In genomic region chr7:30325364-30325763, GRCm38 (mm10) we compare ENCODE assay signal across 10 mouse cellular contexts. TPM values are rescaled to one million over a fixed set of nuclear protein-coding genes. Genes with fewer than 3 reads are reported as not detected.
DNase-seq lines count a peak whose midpoint lies in the region; ATAC-seq and TF ChIP-seq lines count a peak whose summit lies in the region.
"Had no signal": no experiment of that assay in that cellular context is flagged by ENCODE, and none has a peak within 500 bp of the region (broad histone marks: within the 10 kb centered on the region; RNA-seq: fewer than 3 reads in every experiment).

No protein-coding gene starts in this region.

- TF ChIP-seq RAD21 in CH12.LX (IDR thresholded peaks at IDR 0.05; ENCODE audit: low read depth, low read length) = peak; percentile 41

- 45% methylated on average over 2 of the region's 2 CpGs for WGBS in hindbrain, postnatal 0 days
- 30% methylated on average over 2 of the region's 2 CpGs for WGBS in hindbrain, embryonic 16.5 days
- 43% methylated on average over 2 of the region's 2 CpGs for WGBS in liver, embryonic 13.5 days (ENCODE audit: insufficient replicate concordance)

- H3K79me2 ChIP-seq in CH12.LX (replicated peaks; ENCODE audit: control insufficient read depth, extremely low read depth, insufficient read depth, poor library complexity, severe bottlenecking) = no peaks in the 10 kb centered on the region

- dilution Hi-C loops in CH12.LX (cut with MboI; ENCODE audit: extremely low pct_ligation_motif_present, extremely low pct_unique_long_range_greater_than_20kb, low sequenced_read_pairs) = no loop called here

- DNase-seq in hindbrain, postnatal 0 days (ENCODE audit: low spot score) = peak; percentile 19
- DNase-seq in CH12.LX (ENCODE audit: extremely low read depth) (peak; percentile 70), adipocyte (ENCODE audit: low spot score) (peak; percentile 25)
- peak; percentile 57 for DNase-seq in liver, embryonic 13.5 days
- DNase-seq in spleen, postnatal 10 days (ENCODE audit: low spot score in 2 of 2) = peak; percentile 54 to 80
- DNase-seq in urinary bladder, postnatal 4 days (ENCODE audit: low spot score in 2 of 2) = no peak

- TF ChIP-seq EP300 in CH12.LX (IDR thresholded peaks at IDR 0.05; ENCODE audit: low read length) = no peak

- no peaks in the 10 kb centered on the region for H3K36me3 ChIP-seq in hindbrain, postnatal 0 days (ENCODE audit: insufficient read depth, low read length)
- no peaks in the 10 kb centered on the region for H3K36me3 ChIP-seq in hindbrain, embryonic 16.5 days (ENCODE audit: control insufficient read depth, insufficient read depth, low read length)
- peaks cover 0 to 5% of the 10 kb centered on the region in 2 experiments for H3K36me3 ChIP-seq in CH12.LX (replicated peaks in 1 of 2; ENCODE audit: control insufficient read depth in 1 of 2, insufficient read depth in 1 of 2, low read length in 1 of 2)
- no peaks in the 10 kb centered on the region for H3K36me3 ChIP-seq in liver, embryonic 13.5 days
- H3K36me3 ChIP-seq: embryonic facial prominence, embryonic 15.5 days; limb, embryonic 13.5 days had no signal

- H3K27ac ChIP-seq in hindbrain, postnatal 0 days = no peak overlapping the region
- no peak overlapping the region for H3K27ac ChIP-seq in hindbrain, embryonic 16.5 days (ENCODE audit: low read depth, low read length)
- no peak overlapping the region for H3K27ac ChIP-seq in CH12.LX (ENCODE audit: insufficient read depth, low read depth)
- no peak overlapping the region for H3K27ac ChIP-seq in liver, embryonic 13.5 days
- H3K27ac ChIP-seq: embryonic facial prominence, embryonic 15.5 days; limb, embryonic 13.5 days had no signal

- H3K27me3 ChIP-seq in hindbrain, postnatal 0 days (ENCODE audit: insufficient read depth, low read length) = no peaks in the 10 kb centered on the region
- no peaks in the 10 kb centered on the region for H3K27me3 ChIP-seq in hindbrain, embryonic 16.5 days (replicated peaks; ENCODE audit: control insufficient read depth, insufficient read depth, low read length)
- H3K27me3 ChIP-seq in CH12.LX (replicated peaks) = peaks cover 28% of the 10 kb centered on the region
- H3K27me3 ChIP-seq in liver, embryonic 13.5 days = peaks cover 10% of the 10 kb centered on the region; the same call in 1 of the 2 replicates
- H3K27me3 ChIP-seq: embryonic facial prominence, embryonic 15.5 days had no signal

- 0 out of 2 replicates have a peak, but pooled peaks cover 2% of the 10 kb centered on the region for H3K9me3 ChIP-seq in hindbrain, postnatal 0 days (ENCODE audit: low read length)
- H3K9me3 ChIP-seq in hindbrain, embryonic 16.5 days (ENCODE audit: control insufficient read depth, low read length) = no peaks in the 10 kb centered on the region
- peaks cover 18% of the 10 kb centered on the region for H3K9me3 ChIP-seq in CH12.LX (replicated peaks; ENCODE audit: low read length)
- no peaks in the 10 kb centered on the region for H3K9me3 ChIP-seq in liver, embryonic 13.5 days (replicated peaks)
- H3K9me3 ChIP-seq: limb, embryonic 13.5 days had no signal

- in situ Hi-C loops in CH12.LX (cut with MboI; ENCODE audit: low pct_ligation_motif_present, low pct_unique_long_range_greater_than_20kb, low sequenced_read_pairs) = no loop called here

- H3K4me3 ChIP-seq in hindbrain, postnatal 0 days (ENCODE audit: low read length) = no peak overlapping the region
- H3K4me3 ChIP-seq in hindbrain, embryonic 16.5 days (ENCODE audit: low read length) = no peak overlapping the region
- H3K4me3 ChIP-seq in CH12.LX (replicated peaks in 1 of 3; ENCODE audit: low read depth in 2 of 3, low read length in 2 of 3, poor library complexity in 1 of 3) = no peak overlapping the region
- no peak overlapping the region for H3K4me3 ChIP-seq in liver, embryonic 13.5 days (replicated peaks)
- H3K4me3 ChIP-seq: embryonic facial prominence, embryonic 15.5 days; limb, embryonic 13.5 days had no signal

- no peak overlapping the region for H3K4me2 ChIP-seq in hindbrain, postnatal 0 days (ENCODE audit: low read depth, low read length)
- H3K4me2 ChIP-seq in hindbrain, embryonic 16.5 days (ENCODE audit: low read length) = no peak overlapping the region
- H3K4me2 ChIP-seq in CH12.LX (ENCODE audit: insufficient read depth, low read depth, poor library complexity, severe bottlenecking) = no peak overlapping the region
- no peak overlapping the region for H3K4me2 ChIP-seq in liver, embryonic 13.5 days
- H3K4me2 ChIP-seq: embryonic facial prominence, embryonic 15.5 days; limb, embryonic 13.5 days had no signal

- ATAC-seq in hindbrain, postnatal 0 days = no peak
- no peak for ATAC-seq in hindbrain, embryonic 16.5 days
- no peak for ATAC-seq in liver, embryonic 13.5 days (ENCODE audit: low read depth)
- no peak for ATAC-seq in frontal cortex, adult (ENCODE audit: low TSS enrichment)

- no peak for TF ChIP-seq POLR2A in CH12.LX (IDR thresholded peaks at IDR 0.05; ENCODE audit: low read depth, low read length)

- H3K4me1 ChIP-seq in hindbrain, postnatal 0 days (ENCODE audit: insufficient read depth, low read length) = peaks cover 7% of the 10 kb centered on the region; the same call in 1 of the 2 replicates
- peaks cover 10% of the 10 kb centered on the region for H3K4me1 ChIP-seq in hindbrain, embryonic 16.5 days (ENCODE audit: control insufficient read depth, insufficient read depth, low read depth, low read length)
- H3K4me1 ChIP-seq in CH12.LX (ENCODE audit: control insufficient read depth in 1 of 2, insufficient read depth in 2 of 2) = peaks cover 13 to 37% of the 10 kb centered on the region in 2 experiments
- H3K4me1 ChIP-seq in liver, embryonic 13.5 days (replicated peaks) = peaks cover 23% of the 10 kb centered on the region

- H3K9ac ChIP-seq in hindbrain, postnatal 0 days (replicated peaks; ENCODE audit: low read length) = no peak overlapping the region
- H3K9ac ChIP-seq in hindbrain, embryonic 16.5 days (ENCODE audit: low read depth, low read length) = no peak overlapping the region
- no peak overlapping the region for H3K9ac ChIP-seq in CH12.LX (ENCODE audit: insufficient read depth, low read depth)
- no peak overlapping the region for H3K9ac ChIP-seq in liver, embryonic 13.5 days
- H3K9ac ChIP-seq: embryonic facial prominence, embryonic 15.5 days; limb, embryonic 13.5 days had no signal

- TF ChIP-seq CTCF in hindbrain, postnatal 0 days (IDR thresholded peaks at IDR 0.05; ENCODE audit: low read depth) = peak; percentile 73
- peak; percentile 64 to 65 for TF ChIP-seq CTCF in CH12.LX (conservative IDR thresholded peaks at IDR 0.05 in 1 of 2, IDR thresholded peaks at IDR 0.05 in 1 of 2; ENCODE audit: low read depth in 2 of 2, low read length in 2 of 2)

TF ChIP-seq in CH12.LX, 34 proteins besides CTCF, POLR2A, EP300 and RAD21:
- TF ChIP-seq ZNF384 (IDR thresholded peaks at IDR 0.05; ENCODE audit: low read depth, low read length) = no peak
- peak; percentile 22 for TF ChIP-seq SMC3 (IDR thresholded peaks at IDR 0.05; ENCODE audit: low read depth, low read length)
TF ChIP-seq in CH12.LX: peak in this region for 1.

RNA-seq across cellular contexts. Expression of gene Sdhaf1, which starts 1.7 kb away (rescaled TPM):
- 12.9 and 14.7 TPM in 2 replicates for total RNA-seq in hindbrain, postnatal 0 days (2014; rRNA removed)
- 17.8 and 19.3 TPM in 2 replicates for polyA plus RNA-seq in hindbrain, postnatal 0 days (2015; fragmentation: Nextera tagmentation; extraction: Ambion mirVana)
- 16.8 and 17.0 TPM in 2 replicates for polyA plus RNA-seq in hindbrain, embryonic 16.5 days (2015; fragmentation: Nextera tagmentation; extraction: Ambion mirVana)
- total RNA-seq in CH12.LX (2012; rRNA removed) (12.8 and 14.1 TPM in 2 replicates), CH12.LX (2014; rRNA removed) (16.0 and 18.5 TPM in 2 replicates)
- polyA plus RNA-seq in CH12.LX (2012; ENCODE audit: insufficient read length, low read depth) = 8.8 and 11.3 TPM in 2 replicates
- polyA plus RNA-seq in liver, embryonic 13.5 days (2015; fragmentation: Nextera tagmentation; extraction: Ambion mirVana) = 6.4 and 6.6 TPM in 2 replicates

RNA-seq across cellular contexts. Expression of gene E130208F15Rik, which starts 3.8 kb away (rescaled TPM):
- 1.8 TPM in 1 of 2 replicates, not detected in the other for total RNA-seq in hindbrain, postnatal 0 days (2014; rRNA removed)
- 0.79 TPM in 1 of 2 replicates, not detected in the other for polyA plus RNA-seq in hindbrain, postnatal 0 days (2015; fragmentation: Nextera tagmentation; extraction: Ambion mirVana)
- 0.21 and 0.54 TPM in 2 replicates for polyA plus RNA-seq in hindbrain, embryonic 16.5 days (2015; fragmentation: Nextera tagmentation; extraction: Ambion mirVana)
- total RNA-seq in CH12.LX (2012; rRNA removed) (5.6 and 6.2 TPM in 2 replicates), CH12.LX (2014; rRNA removed) (0.35 and 0.70 TPM in 2 replicates)
- polyA plus RNA-seq in CH12.LX (2012; ENCODE audit: insufficient read length, low read depth) = 6.2 and 9.7 TPM in 2 replicates
- polyA plus RNA-seq in liver, embryonic 13.5 days (2015; fragmentation: Nextera tagmentation; extraction: Ambion mirVana) = 1.3 and 1.8 TPM in 2 replicates

RNA-seq across cellular contexts. Expression of gene Syne4, which starts 10.8 kb away (rescaled TPM):
- 13.2 and 16.5 TPM in 2 replicates for total RNA-seq in hindbrain, postnatal 0 days (2014; rRNA removed)
- 11.4 and 12.6 TPM in 2 replicates for polyA plus RNA-seq in hindbrain, postnatal 0 days (2015; fragmentation: Nextera tagmentation; extraction: Ambion mirVana)
- 14.6 and 14.8 TPM in 2 replicates for polyA plus RNA-seq in hindbrain, embryonic 16.5 days (2015; fragmentation: Nextera tagmentation; extraction: Ambion mirVana)
- total RNA-seq in CH12.LX (2012; rRNA removed) (1.7 and 1.9 TPM in 2 replicates), CH12.LX (2014; rRNA removed) (0.70 and 0.81 TPM in 2 replicates)
- 3.1 and 4.1 TPM in 2 replicates for polyA plus RNA-seq in CH12.LX (2012; ENCODE audit: insufficient read length, low read depth)
- polyA plus RNA-seq in liver, embryonic 13.5 days (2015; fragmentation: Nextera tagmentation; extraction: Ambion mirVana) = 6.1 and 8.8 TPM in 2 replicates

RNA-seq across cellular contexts. Expression of gene Alkbh6, which starts 16.8 kb away (rescaled TPM):
- 75.4 and 116 TPM in 2 replicates for total RNA-seq in hindbrain, postnatal 0 days (2014; rRNA removed)
- polyA plus RNA-seq in hindbrain, postnatal 0 days (2015; fragmentation: Nextera tagmentation; extraction: Ambion mirVana) = 129 and 131 TPM in 2 replicates
- polyA plus RNA-seq in hindbrain, embryonic 16.5 days (2015; fragmentation: Nextera tagmentation; extraction: Ambion mirVana) = 124 and 131 TPM in 2 replicates
- total RNA-seq in CH12.LX (2012; rRNA removed) (33.9 and 35.7 TPM in 2 replicates), CH12.LX (2014; rRNA removed) (28.8 and 31.7 TPM in 2 replicates)
- polyA plus RNA-seq in CH12.LX (2012; ENCODE audit: insufficient read length, low read depth) = 25.2 and 25.4 TPM in 2 replicates
- polyA plus RNA-seq in liver, embryonic 13.5 days (2015; fragmentation: Nextera tagmentation; extraction: Ambion mirVana) = 17.2 and 18.9 TPM in 2 replicates

RNA-seq across cellular contexts. Expression of gene Clip3, which starts 33.8 kb away (rescaled TPM):
- 144 and 172 TPM in 2 replicates for total RNA-seq in hindbrain, postnatal 0 days (2014; rRNA removed)
- polyA plus RNA-seq in hindbrain, postnatal 0 days (2015; fragmentation: Nextera tagmentation; extraction: Ambion mirVana) = 106 and 118 TPM in 2 replicates
- 96.5 and 138 TPM in 2 replicates for polyA plus RNA-seq in hindbrain, embryonic 16.5 days (2015; fragmentation: Nextera tagmentation; extraction: Ambion mirVana)
- total RNA-seq in CH12.LX (2012; rRNA removed) (not detected in 2 replicates), CH12.LX (2014; rRNA removed) (not detected in 2 replicates)
- not detected in 2 replicates for polyA plus RNA-seq in CH12.LX (2012; ENCODE audit: insufficient read length, low read depth)
- polyA plus RNA-seq in liver, embryonic 13.5 days (2015; fragmentation: Nextera tagmentation; extraction: Ambion mirVana) = 1.4 and 1.7 TPM in 2 replicates

Comparison
In these comparisons a context has a peak if more than half of its experiments do, and no peak if none do; other contexts are left out.
1. DNase-seq: peak in hindbrain, postnatal 0 days (single experiment), CH12.LX (single experiment), adipocyte (single experiment), liver, embryonic 13.5 days (single experiment) and spleen, postnatal 10 days (2 of 2); none in urinary bladder, postnatal 4 days (0 of 2).